Mouse (Mus musculus): ENCODE measurements at regions not wholly inside any gene's neighbourhood (a gene's known extent, or its start where the extent isn't known, plus 50 kb on each side); places are given as distances from the start of the nearest gene placed in this dataset.
A peak's percentile ranks its signal among the peaks of the same experiment; 100 is the strongest.
"Not testable (repeated sequence)": the region's sequence is repeated elsewhere in the genome, so short reads cannot be mapped to it uniquely, and the experiment has no call there.

DNA sequence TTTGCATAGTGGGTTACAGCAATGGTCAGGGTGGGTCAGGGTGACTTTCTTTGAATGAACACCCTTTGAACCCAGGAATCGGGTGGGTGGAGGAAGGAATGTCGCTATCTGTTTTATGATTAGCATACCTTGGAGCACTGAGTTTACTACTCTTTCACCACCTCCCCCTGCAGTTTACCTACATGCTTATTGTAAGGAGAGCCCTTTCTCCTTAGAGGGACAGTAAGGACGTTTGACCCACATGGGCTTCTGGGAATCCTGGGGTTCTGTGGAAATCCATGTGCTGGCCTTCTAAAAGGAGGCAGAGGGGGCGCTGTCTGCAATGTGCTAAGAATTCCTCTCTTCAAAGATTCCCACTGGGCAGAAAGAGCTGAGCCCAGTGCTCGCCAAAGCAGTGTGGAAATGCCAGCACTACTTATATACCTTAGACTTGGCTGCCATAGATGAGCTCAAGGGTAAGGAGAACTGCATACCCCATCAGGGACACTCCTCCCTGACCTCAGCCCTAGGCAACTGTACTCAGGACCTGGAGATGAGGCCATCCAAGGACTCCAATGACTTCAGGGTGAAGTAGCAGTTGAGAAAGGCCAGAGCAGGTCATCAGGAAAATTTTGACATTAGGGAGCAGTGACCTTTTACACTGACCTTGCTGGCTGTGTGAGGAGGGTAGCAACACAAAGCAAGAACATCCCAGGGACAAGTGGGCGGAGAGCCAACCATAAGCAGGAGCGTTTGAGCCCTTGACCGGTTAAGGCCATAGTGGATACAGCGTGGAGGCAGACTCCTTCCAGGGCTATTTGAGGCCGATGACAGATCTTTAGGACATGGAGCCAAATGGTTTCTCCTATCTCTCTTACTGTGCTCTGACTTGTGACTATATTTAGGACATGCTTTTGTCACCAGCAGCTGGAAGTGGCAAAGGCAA lies 133.2 kb downstream of the Tcp10c start:
- intact Hi-C loops (cut with DNase I) = no loop called here
- peak; percentile 41 to 64 for DNase-seq

- intact Hi-C loops (cut with DNase I) = no loop called here
- DNase-seq = no peak
Measured at GRCm38 (mm10) chr17:13488608-13489324, 134.4 kb downstream of the Tcp10c start.

- DNase-seq; intact Hi-C loops (cut with DNase I): not testable (repeated sequence)
Measured at GRCm38 (mm10) chr17:13492239-13492638, 137.9 kb downstream of the Tcp10c start.

GRCm38 (mm10) chr17:13492649-13493277 lies 138.4 kb downstream of the Tcp10c start:
- intact Hi-C loops (cut with DNase I); DNase-seq: not testable (repeated sequence)

DNA sequence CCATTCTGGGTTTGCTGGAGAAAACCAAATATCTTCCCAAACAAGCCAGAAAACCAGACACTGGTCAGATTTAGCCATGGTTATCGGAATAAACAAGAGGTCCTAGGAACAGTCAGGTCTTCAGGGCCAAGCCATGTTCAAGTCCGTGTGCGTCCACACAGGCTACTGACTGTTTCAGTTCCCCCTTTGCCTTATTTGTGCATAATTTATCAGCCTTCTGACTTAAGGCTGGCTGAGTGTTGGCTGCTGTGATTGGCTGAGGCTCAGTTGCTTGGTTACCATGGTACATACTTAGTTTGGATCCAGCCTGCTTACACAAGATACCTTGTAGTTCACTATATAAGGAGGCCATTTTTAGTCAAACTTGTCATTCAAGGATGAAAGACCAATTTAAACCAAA lies 139.5 kb downstream of the Tcp10c start:
- intact Hi-C loops (cut with DNase I); DNase-seq: not testable (repeated sequence)

DNA sequence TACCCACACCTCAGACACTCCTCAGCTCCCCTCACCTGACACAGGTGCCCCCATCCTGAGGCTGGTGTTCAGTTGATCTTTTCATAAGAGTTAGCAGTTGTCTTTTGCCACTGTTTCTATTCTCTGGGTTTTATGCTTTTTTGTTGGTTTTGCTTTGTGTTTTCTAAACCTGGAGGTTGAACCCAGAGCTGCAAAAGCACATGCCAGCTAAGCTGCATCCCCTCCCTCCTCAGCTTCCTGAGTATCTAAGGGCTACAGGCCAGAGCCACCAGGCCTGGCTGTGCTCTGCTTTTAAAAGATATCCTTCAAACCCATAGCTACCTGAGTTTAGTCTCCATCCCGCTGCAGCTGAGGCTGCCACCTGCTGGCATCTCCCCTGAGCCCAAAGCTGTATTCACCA lies 140.1 kb downstream of the Tcp10c start:
- DNase-seq; intact Hi-C loops (cut with DNase I): not testable (repeated sequence)

GRCm38 (mm10) chr17:13504365-13504764 lies 150.0 kb downstream of the Tcp10c start:
- DNase-seq; intact Hi-C loops (cut with DNase I): not testable (repeated sequence)

DNA sequence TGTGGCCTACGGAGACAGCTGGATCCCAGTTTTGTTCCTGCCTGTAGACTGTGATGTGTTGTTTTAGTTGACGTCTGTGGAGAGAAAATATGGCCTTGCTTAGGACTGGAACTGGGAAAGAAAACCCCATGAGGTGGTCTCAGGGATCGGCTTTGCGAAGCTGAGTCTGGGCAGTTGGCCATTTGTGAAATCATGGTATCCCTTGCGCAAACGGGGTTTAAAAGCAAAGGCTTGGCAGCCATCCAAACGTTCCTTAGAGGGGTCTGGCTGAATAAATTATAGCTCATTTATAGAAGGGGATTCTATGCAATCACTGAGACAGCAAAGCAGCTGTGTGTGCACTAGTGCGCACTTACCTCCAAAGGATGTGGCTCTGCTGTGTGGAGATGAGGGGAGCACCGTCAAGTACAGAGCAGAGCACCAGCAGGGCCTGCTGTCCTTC lies 150.5 kb downstream of the Tcp10c start:
- DNase-seq; intact Hi-C loops (cut with DNase I): not testable (repeated sequence)

DNA sequence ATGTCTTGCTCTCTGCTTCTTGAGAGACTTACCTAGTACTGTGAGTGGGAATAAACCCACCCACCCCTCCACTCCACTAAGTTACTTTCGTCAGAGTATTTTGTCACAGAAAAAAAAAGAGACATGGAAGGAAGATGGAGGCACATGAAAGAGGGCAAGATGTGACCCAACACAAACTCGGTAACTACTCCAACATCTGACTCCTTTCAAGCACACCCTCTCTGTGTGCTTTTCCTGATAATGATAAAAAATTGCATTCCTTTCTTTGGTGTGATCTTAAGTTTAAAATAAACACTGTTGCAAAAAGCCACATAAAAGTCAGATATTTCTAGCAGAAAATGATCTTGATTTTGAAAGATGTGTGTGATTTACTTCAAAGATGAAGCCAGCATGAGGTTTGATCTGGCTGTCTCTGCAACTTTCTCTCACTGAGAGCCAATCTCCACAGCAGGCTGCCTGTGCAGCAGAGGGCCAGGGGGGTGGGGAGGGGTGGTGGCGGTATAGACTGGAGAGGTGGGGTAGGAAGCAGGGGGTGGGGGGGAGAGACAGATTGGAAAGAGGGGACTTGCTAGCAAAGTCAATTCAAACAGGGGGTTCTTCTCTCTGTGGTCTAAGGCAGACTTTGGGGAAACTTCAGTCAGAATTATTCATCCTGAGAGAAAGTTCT lies 153.2 kb downstream of the Tcp10c start:
- intact Hi-C loops (cut with DNase I) = not testable (repeated sequence)

DNA sequence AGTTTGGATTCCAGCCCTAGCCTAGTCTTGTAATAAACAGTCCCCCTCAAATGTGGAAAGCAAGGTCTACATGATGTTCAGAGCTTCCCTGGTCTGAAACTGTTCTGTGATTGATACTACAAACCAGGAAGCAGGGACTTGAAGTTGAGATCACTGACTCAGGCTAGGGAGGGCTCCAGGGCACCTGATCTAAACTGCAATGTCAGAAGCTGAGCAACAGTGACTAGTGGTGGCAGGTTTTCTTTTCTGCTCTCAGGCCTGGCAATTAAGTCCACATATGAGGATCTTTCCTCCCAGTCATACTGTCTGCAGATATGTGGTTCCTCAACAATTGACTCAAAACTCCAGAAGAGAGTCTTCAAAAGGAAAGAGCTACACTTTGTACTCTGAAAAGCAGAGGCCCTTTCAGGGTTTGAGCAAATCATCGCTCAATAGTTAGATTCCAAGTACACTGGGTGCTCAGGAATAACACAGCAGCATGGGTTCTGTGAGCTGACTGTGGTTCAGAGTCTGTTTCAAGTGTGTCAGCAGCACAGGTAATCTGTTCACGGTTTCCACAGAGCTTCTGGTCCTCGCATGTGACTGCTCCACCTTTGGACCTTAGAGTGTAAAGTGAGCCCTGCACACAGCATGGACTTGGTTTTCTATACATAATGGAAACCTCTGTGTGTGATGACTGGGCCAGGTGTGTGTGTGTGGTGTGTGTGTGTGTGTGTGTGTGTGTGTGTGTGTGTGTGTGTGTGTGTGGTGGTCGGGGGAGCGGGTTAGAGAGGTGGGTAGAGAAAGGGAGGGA lies 165.2 kb downstream of the Tcp10c start:
- not testable (repeated sequence) for DNase-seq
- intact Hi-C loops (cut with DNase I) = loop anchor here (5.0 kb wide), 1 partner anchor 47 kb away; no protein-coding TSS in a partner anchor

More for the DNA sequence above, 153.2 kb downstream of the Tcp10c start:
- not testable (repeated sequence) for DNase-seq

GRCm38 (mm10) chr17:13532579-13532978 lies 178.2 kb downstream of the Tcp10c start:
- DNase-seq; intact Hi-C loops (cut with DNase I): not testable (repeated sequence)

- intact Hi-C loops (cut with DNase I) = no loop called here
Measured at GRCm38 (mm10) chr17:13540446-13541241, 186.3 kb downstream of the Tcp10c start.

GRCm38 (mm10) chr17:13541249-13541648 lies 186.9 kb downstream of the Tcp10c start:
- intact Hi-C loops (cut with DNase I) = no loop called here
- DNase-seq = no peak

More at GRCm38 (mm10) chr17:13540446-13541241, 186.3 kb downstream of the Tcp10c start:
- DNase-seq = no peak

- intact Hi-C loops (cut with DNase I) = no loop called here
- DNase-seq = no peak
Measured at GRCm38 (mm10) chr17:13542261-13542660, 187.9 kb downstream of the Tcp10c start.

GRCm38 (mm10) chr17:13542856-13543255 lies 188.5 kb downstream of the Tcp10c start:
- intact Hi-C loops (cut with DNase I) = no loop called here
- DNase-seq = no peak

- DNase-seq = peak in 1 of 2 experiments; percentile 29
- intact Hi-C loops (cut with DNase I) = no loop called here
Measured at GRCm38 (mm10) chr17:13544036-13544795, 189.8 kb downstream of the Tcp10c start.

DNA sequence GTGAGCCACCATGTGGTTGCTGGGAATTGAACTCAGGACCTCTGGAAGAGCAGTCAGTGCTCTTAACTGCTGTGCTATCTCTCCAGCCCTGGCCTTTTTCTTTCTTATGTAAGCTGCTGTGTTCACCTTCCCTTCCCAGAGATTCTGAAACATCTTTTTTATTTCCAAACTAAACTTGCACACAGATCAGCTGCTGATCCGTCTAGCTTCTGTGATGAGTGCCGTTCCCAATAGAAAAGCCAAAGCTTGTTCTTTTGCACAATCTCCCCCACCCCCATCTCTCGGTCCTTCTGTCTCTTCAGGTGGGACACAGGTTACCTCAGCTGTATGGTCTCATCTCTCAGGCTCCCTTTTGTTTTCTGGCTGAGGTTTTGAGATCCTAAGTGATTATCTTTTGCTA lies 191.9 kb downstream of the Tcp10c start:
- intact Hi-C loops (cut with DNase I) = no loop called here
- DNase-seq = no peak

- intact Hi-C loops (cut with DNase I) = no loop called here
- DNase-seq = no peak
Measured at GRCm38 (mm10) chr17:13546669-13547085, 192.3 kb downstream of the Tcp10c start.
